Mouse (Mus musculus): Measurements from ENCODE around the gene Gstt4. TPM values are rescaled to one million over a fixed set of nuclear protein-coding genes. Genes with fewer than 3 reads are reported as not detected.
A peak's percentile ranks its signal among the peaks of the same experiment; 100 is the strongest.
"Not testable (repeated sequence)": the region's sequence is repeated elsewhere in the genome, so short reads cannot be mapped to it uniquely, and the experiment has no call there.

Gene Gstt4
- polyA plus RNA-seq, 1 experiment, result not detected

DNA sequence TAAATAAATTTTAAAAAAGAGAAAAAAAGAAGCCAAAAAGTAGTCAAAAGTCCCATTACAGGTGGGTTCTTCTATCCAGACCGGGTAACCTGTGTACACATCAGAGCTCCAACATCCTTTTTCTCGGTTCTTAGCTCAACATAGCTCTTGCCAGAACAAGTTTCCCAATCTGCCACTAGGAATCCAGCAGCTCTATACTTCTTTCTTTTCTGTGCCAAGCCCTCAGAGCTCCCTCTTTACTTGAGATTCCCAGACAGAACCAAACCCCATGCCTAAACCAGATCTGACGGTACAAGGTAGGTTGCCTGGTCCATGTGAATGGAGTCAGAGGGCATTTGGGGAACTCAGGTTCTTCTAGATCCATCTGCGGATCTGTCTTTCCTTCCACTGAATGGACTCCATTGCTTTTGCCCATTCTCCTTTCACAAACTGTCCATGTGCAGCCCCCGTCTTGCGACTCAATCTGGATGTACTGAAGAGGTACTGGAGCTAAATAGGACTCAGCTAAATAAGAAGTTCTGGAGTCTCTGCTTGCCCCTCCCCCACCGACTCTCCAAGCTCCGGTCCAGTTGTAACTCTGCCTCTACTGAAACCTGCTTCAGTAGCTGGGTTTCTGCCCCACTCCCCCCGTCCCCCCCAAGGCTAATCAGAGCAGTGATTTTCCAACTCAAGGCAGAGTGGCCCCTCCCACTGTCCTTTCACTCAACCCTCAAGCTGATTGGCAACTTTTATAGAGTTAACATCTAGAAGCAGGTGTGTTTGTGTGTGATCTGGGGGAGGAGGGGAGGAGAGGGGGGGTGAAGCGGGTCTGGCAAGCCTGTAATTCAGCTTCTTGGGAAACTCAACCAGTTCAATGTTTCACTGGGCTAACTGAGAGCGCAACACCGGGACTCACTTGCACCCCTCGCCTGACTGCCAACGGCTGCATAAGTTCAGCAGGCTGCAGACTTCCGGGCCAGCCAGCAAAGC lies 42.9 kb downstream of the Gstt4 start:
- H3K4me1 ChIP-seq (ENCODE audit: control insufficient read depth, insufficient read depth, low read length), result no peaks in the 10 kb centered on the region
- TF ChIP-seq POLR2A (IDR thresholded peaks at IDR 0.05; ENCODE audit: borderline replicate concordance, extremely low read depth, low read depth, low read length) (no peak), CTCF (IDR thresholded peaks at IDR 0.05; ENCODE audit: insufficient read depth, low read length) (no peak)
- DNase-seq, result peak; percentile 31
- WGBS, result 34% methylated on average over 15 of the region's 15 CpGs
- H3K4me3 ChIP-seq (replicated peaks; ENCODE audit: extremely low read depth, low read depth, low read length), result peak overlapping the region; percentile 3

DNA sequence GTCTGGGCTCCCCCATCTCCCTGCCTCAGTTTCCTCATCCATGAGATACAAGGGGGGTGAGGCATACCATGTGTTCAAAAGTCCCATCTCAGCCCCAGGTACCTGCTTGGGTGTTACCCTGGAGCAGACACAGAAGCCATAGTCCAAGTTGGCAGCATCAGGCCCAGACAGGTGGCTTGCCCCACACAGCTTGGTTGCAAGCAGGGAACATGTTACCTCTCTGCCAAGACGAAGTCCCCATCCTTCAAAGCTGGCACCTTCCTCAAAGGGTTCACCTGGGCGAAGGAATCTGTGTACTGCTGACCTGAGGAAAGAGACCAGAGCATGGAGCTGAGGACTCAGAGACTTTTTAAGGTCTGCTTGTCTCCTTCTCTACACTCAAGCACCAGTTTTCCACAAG lies 44.5 kb downstream of the Gstt4 start:
- TF ChIP-seq CTCF (IDR thresholded peaks at IDR 0.05; ENCODE audit: insufficient read depth, low read length), result no peak
- no peak for TF ChIP-seq POLR2A (IDR thresholded peaks at IDR 0.05; ENCODE audit: borderline replicate concordance, extremely low read depth, low read depth, low read length)
- no peak for DNase-seq
- no peak overlapping the region for H3K4me3 ChIP-seq (replicated peaks; ENCODE audit: extremely low read depth, low read depth, low read length)
- peaks cover under 1% of the 10 kb centered on the region; the same call in 1 of the 2 replicates for H3K4me1 ChIP-seq (ENCODE audit: control insufficient read depth, insufficient read depth, low read length)
- WGBS, result 83% methylated on average over 2 of the region's 2 CpGs

DNA sequence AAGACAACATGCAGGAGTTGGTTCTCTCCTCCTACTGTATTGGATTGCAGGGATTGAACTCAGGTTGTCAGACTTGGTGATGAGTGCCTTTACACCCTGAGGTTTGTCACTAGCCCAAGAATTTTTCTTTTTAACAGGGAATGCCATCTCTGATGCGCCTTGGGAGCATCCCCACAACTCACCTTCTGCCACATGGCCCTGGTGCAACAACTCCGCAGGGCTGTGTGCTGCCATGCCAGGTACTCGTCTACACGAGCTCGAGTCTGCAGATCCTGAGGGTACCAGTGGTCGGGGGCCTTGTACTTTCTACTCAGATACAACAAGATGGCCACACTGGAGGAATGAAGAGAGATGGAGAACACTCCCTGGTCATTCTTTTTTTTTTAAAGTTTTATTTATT lies 45.8 kb downstream of the Gstt4 start:
- peaks cover 4% of the 10 kb centered on the region; the same call in 1 of the 2 replicates for H3K4me1 ChIP-seq (ENCODE audit: control insufficient read depth, insufficient read depth, low read length)
- 87% methylated on average over 6 of the region's 6 CpGs for WGBS
- no peak for DNase-seq
- TF ChIP-seq POLR2A (IDR thresholded peaks at IDR 0.05; ENCODE audit: borderline replicate concordance, extremely low read depth, low read depth, low read length), result no peak
- TF ChIP-seq CTCF (IDR thresholded peaks at IDR 0.05; ENCODE audit: insufficient read depth, low read length), result no peak
- H3K4me3 ChIP-seq (replicated peaks; ENCODE audit: extremely low read depth, low read depth, low read length), result no peak overlapping the region

DNA sequence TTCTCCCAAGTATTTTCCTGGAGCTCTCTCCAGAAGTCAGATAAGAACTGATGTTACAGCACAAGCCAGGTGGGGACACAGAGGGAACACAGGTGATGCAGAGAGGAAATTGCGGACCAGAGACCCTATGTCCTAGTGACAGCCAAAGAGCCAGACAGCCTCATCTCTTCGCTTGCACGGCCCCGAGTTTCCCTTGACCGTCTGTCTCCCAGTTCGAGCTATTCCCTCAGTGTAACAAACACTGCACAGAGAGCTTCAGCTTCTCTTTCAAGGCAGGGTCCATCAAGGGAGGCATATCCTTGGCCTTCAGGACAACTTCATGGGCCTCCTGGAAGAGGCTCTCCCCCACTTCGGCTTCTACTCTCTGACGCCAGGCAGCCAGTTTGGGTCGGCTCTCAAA lies 47.8 kb downstream of the Gstt4 start:
- WGBS, result 92% methylated on average over 9 of the region's 9 CpGs
- Histone ChIP-seq H3K4me1 (ENCODE audit: control insufficient read depth, insufficient read depth, low read length) (peaks cover 4% of the 10 kb centered on the region; the same call in 1 of the 2 replicates), H3K4me3 (replicated peaks; ENCODE audit: extremely low read depth, low read depth, low read length) (no peak overlapping the region)
- DNase-seq, result no peak
- TF ChIP-seq POLR2A (IDR thresholded peaks at IDR 0.05; ENCODE audit: borderline replicate concordance, extremely low read depth, low read depth, low read length) (no peak), CTCF (IDR thresholded peaks at IDR 0.05; ENCODE audit: insufficient read depth, low read length) (no peak)

DNA sequence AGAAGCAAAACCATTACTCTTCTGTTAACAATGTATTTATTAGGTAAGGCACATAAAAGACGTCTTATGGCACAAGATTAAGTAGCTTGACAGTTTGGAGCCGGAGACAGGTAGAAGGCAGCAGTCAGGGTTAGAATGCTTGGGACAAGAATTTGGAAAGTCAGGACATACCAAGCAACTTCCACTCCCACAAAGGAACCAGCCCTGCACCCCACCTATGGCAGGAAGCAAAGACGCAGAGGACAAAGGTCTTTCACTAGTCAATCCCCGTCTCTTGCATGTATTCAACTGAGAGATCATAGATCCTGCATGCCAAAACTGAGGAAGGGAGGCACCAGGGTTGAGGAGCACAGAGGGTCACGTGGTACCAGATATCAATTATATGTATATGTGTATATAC lies 48.2 kb downstream of the Gstt4 start:
- DNase-seq, result no peak
- TF ChIP-seq CTCF (IDR thresholded peaks at IDR 0.05; ENCODE audit: insufficient read depth, low read length), result no peak
- TF ChIP-seq POLR2A (IDR thresholded peaks at IDR 0.05; ENCODE audit: borderline replicate concordance, extremely low read depth, low read depth, low read length), result no peak
- H3K4me1 ChIP-seq (ENCODE audit: control insufficient read depth, insufficient read depth, low read length), result peaks cover 4% of the 10 kb centered on the region; the same call in 1 of the 2 replicates
- 82% methylated on average over 5 of the region's 5 CpGs for WGBS
- H3K4me3 ChIP-seq (replicated peaks; ENCODE audit: extremely low read depth, low read depth, low read length), result no peak overlapping the region

DNA sequence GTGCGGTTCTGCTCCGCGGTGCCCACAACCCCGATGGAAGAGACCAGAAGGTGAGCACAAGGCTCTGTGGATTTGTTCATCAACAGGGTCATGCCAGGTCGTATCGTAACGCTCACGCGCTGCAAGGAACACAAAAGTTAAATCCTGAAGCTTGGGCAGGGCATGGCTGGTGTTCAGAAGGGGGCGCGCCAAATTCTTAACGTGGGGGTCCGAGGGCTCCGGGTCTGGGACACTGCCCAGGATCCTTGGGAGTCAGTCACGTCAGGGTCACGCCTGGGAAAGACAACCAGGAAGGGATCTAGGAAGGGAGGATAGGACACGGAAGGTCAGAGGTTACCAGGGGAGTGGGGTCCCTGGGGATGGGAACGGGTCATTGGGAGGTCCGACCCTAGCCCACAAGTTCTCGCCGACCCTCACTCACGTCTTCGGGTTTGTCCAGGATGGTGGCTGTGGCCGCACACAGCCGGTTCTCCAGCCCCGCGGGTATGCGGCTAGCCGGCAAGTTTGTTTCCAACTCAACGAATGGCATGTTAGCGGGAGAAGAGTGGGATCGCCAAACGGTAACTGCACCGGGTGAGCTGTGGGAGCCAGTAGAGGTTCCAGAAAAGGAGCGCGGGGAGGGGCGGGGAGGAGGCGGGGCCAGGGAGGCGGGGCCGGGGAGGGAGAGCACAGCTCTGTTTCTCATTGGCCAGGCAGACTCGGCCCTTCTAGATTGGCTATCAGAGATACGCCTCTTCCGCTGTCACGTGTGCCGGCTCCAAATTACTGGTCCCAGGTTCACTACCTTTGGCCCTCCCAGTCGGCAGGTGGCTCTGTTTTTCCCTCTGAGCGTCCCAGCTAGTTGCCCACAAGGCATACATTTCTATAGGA lies 49.3 kb downstream of the Gstt4 start, which contains the start of gene Ddt:
Ddt (minus strand) TSS at position 620 of the 870 bp plus-strand sequence.
- Histone ChIP-seq H3K4me3 (replicated peaks; ENCODE audit: extremely low read depth, low read depth, low read length) (peak within 1 kb of the TSS; percentile 82), H3K4me1 (ENCODE audit: control insufficient read depth, insufficient read depth, low read length) (peaks cover 4% of the 10 kb centered on the region; the same call in 1 of the 2 replicates)
- under 1% methylated on average over 47 of the region's 47 CpGs for WGBS
- peak; percentile 76 for DNase-seq
- TF ChIP-seq CTCF (IDR thresholded peaks at IDR 0.05; ENCODE audit: insufficient read depth, low read length) (peak; percentile 27; the same call in 1 of the 2 replicates), POLR2A (IDR thresholded peaks at IDR 0.05; ENCODE audit: borderline replicate concordance, extremely low read depth, low read depth, low read length) (peak; percentile 85; the same call in 1 of the 2 replicates)

DNA sequence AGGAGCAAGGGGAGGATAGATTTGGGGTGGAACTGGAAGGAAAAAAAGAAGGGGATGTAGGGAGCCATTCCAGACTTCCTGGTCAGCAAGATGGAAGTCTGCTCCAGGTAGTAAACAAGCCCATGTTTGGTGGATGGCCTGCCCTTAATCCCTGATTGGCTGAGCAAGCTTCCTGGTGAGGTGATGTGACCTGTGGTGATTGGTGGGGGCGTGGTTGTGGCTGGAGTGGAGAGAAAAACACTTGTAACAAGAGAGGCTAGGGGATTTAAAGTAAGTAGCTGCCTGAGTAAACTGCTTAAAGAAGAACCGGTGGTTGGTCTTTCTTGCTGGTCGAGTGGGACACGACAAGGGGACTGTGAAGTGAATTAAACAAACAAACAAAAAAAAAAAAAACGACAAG lies 54.6 kb downstream of the Gstt4 start:
- H3K4me1 ChIP-seq (ENCODE audit: control insufficient read depth, insufficient read depth, low read length), result not testable (repeated sequence)
- 29% methylated on average over 5 of the region's 5 CpGs for WGBS

DNA sequence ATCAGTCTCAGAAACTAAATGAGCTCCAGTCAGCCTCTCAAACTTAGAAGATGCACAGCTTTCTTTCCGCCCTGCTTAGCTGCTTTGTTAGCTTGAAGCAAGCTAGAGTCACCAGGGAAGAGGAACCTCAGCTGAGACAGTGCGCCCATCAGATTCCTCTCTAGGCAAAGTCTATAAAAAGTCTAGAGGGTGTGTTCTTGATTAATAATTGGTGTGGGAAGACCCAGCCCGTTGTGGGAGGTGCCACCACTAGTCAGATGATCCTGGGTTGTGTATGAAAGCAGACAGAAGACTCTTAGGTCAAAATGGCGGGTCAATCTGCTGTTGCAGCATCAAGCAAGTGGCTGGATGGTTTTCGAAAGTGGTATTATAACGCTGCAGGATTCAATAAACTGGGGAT lies 55.5 kb downstream of the Gstt4 start:
- TF ChIP-seq POLR2A (IDR thresholded peaks at IDR 0.05; ENCODE audit: borderline replicate concordance, extremely low read depth, low read depth, low read length) (no peak), CTCF (IDR thresholded peaks at IDR 0.05; ENCODE audit: insufficient read depth, low read length) (no peak)
- 84% methylated on average over 6 of the region's 6 CpGs for WGBS
- Histone ChIP-seq H3K4me3 (replicated peaks; ENCODE audit: extremely low read depth, low read depth, low read length) (no peak overlapping the region), H3K4me1 (ENCODE audit: control insufficient read depth, insufficient read depth, low read length) (0 out of 2 replicates have a peak, but pooled peaks cover 4% of the 10 kb centered on the region)
- DNase-seq, result no peak

More for the DNA sequence above, 54.6 kb downstream of the Gstt4 start:
- not testable (repeated sequence) for H3K4me3 ChIP-seq (replicated peaks; ENCODE audit: extremely low read depth, low read depth, low read length); DNase-seq

Other genes starting within 250 kb of the Gstt4 start
- gene Ggt5, start 233.2 kb downstream of the Gstt4 start, polyA plus RNA-seq (2012; rRNA removed), result 35.5 and 39.7 TPM in 2 replicates
- gene Susd2, start 178.5 kb downstream of the Gstt4 start, polyA plus RNA-seq (2012; rRNA removed), result 13.4 and 15.3 TPM in 2 replicates
- 53.6 and 65.0 TPM in 2 replicates for gene Cabin1, start 58.2 kb downstream of the Gstt4 start, polyA plus RNA-seq (2012; rRNA removed)
- 59.7 and 65.3 TPM in 2 replicates for gene Ddt, start 49.1 kb downstream of the Gstt4 start, polyA plus RNA-seq (2012; rRNA removed)
- not detected in 2 replicates for gene Gm20441, start 41.6 kb downstream of the Gstt4 start, polyA plus RNA-seq (2012; rRNA removed)
- gene Gstt3, start 41.1 kb downstream of the Gstt4 start, polyA plus RNA-seq (2012; rRNA removed), result 47.8 and 63.7 TPM in 2 replicates
- gene Gstt1, start 24.0 kb downstream of the Gstt4 start, polyA plus RNA-seq (2012; rRNA removed), result 163 and 178 TPM in 2 replicates
- 137 and 149 TPM in 2 replicates for gene Gstt2, start 14.9 kb upstream of the Gstt4 start, polyA plus RNA-seq (2012; rRNA removed)
- gene Mif, start 37.7 kb upstream of the Gstt4 start, polyA plus RNA-seq (2012; rRNA removed), result 479 and 563 TPM in 2 replicates
- gene Derl3, start 70.9 kb upstream of the Gstt4 start, polyA plus RNA-seq (2012; rRNA removed), result 5.1 and 12.1 TPM in 2 replicates
- 41.2 and 53.1 TPM in 2 replicates for gene Smarcb1, start 99.1 kb upstream of the Gstt4 start, polyA plus RNA-seq (2012; rRNA removed)
- 415 and 628 TPM in 2 replicates for gene Chchd10, start 110.6 kb upstream of the Gstt4 start, polyA plus RNA-seq (2012; rRNA removed)
- gene Mmp11, start 114.0 kb upstream of the Gstt4 start, polyA plus RNA-seq (2012; rRNA removed), result 83.9 and 89.2 TPM in 2 replicates
- 12.6 and 15.8 TPM in 2 replicates for gene Gm867, start 118.1 kb upstream of the Gstt4 start, polyA plus RNA-seq (2012; rRNA removed)
- 57.1 and 72.3 TPM in 2 replicates for gene Vpreb3, start 120.5 kb upstream of the Gstt4 start, polyA plus RNA-seq (2012; rRNA removed)
- 0.03 and 0.09 TPM in 2 replicates for gene Gm5134, start 132.0 kb upstream of the Gstt4 start, polyA plus RNA-seq (2012; rRNA removed)
- gene Zfp280b, start 210.1 kb upstream of the Gstt4 start, polyA plus RNA-seq (2012; rRNA removed), result 5.3 and 6.9 TPM in 2 replicates

Measured in lung, adult 2 months (tissue).